Mouse (Mus musculus) ES-Bruce4 (cell line): ENCODE results near the gene Specc1l.

Experiments used
- CTCF ChIP-seq: IDR thresholded peaks from one replicate; pipeline ENCODE4 v1.8.1; 2011; ENCODE audit warnings: low read depth, low read length
- POLR2A ChIP-seq: IDR thresholded peaks from one replicate; pipeline ENCODE4 v1.8.1; 2011; ENCODE audit warnings: low read length; ENCODE audit not compliant: insufficient read depth

GRCm38 (mm10) chr10:75326553-75326952, 114.7 kb downstream of the Specc1l start:
- no peak for TF ChIP-seq CTCF
- TF ChIP-seq POLR2A: no peak
